8 mouse cellular contexts compared by ENCODE assay signal in genomic region chr9:49798806-49799205, GRCm38 (mm10). TPM values are rescaled to one million over a fixed set of nuclear protein-coding genes. Genes with fewer than 3 reads are reported as not detected.
A peak's percentile ranks its signal among the peaks of the same experiment; 100 is the strongest.
DNase-seq lines count a peak whose midpoint lies in the region; ATAC-seq and TF ChIP-seq lines count a peak whose summit lies in the region.

Ncam1 (minus strand) TSS chr9:49798925.

- H3K4me2 ChIP-seq in forebrain, embryonic 16.5 days (ENCODE audit: low read length) = peak within 1 kb of the TSS; percentile 70
- peak within 1 kb of the TSS; percentile 48 for H3K4me2 ChIP-seq in liver, embryonic 14.5 days (ENCODE audit: low read depth)
- peak within 1 kb of the TSS; percentile 79 for H3K4me2 ChIP-seq in neural tube, embryonic 14.5 days (ENCODE audit: low read depth, low read length)

- peak within 1 kb of the TSS; percentile 100 for H3K4me3 ChIP-seq in forebrain, embryonic 16.5 days (replicated peaks; ENCODE audit: low read length)
- H3K4me3 ChIP-seq in liver, embryonic 14.5 days (ENCODE audit: insufficient read depth in 1 of 2, low read depth in 2 of 2, low read length in 2 of 2) = peak within 1 kb of the TSS; percentile 25 to 43
- peak within 1 kb of the TSS; percentile 97 for H3K4me3 ChIP-seq in neural tube, embryonic 14.5 days (ENCODE audit: low read depth, low read length)

- no peaks in the 10 kb centered on the region for H3K36me3 ChIP-seq in forebrain, embryonic 16.5 days (ENCODE audit: control insufficient read depth, insufficient read depth)
- no peaks in the 10 kb centered on the region for H3K36me3 ChIP-seq in liver, embryonic 14.5 days (replicated peaks; ENCODE audit: control insufficient read depth, insufficient read depth, low read depth)
- H3K36me3 ChIP-seq in neural tube, embryonic 14.5 days (ENCODE audit: control insufficient read depth, insufficient read depth, low read length) = no peaks in the 10 kb centered on the region

- H3K9ac ChIP-seq in forebrain, embryonic 16.5 days (replicated peaks; ENCODE audit: low read depth, low read length) = peak within 1 kb of the TSS; percentile 99
- H3K9ac ChIP-seq in liver, embryonic 14.5 days (replicated peaks) = no peak within 1 kb of the TSS
- peak within 1 kb of the TSS; percentile 99 for H3K9ac ChIP-seq in neural tube, embryonic 14.5 days (replicated peaks; ENCODE audit: low read depth, low read length)

- no peak for TF ChIP-seq EP300 in liver, embryonic 14.5 days (IDR thresholded peaks at IDR 0.05; ENCODE audit: low read depth)

- peak; percentile 82 for ATAC-seq in forebrain, embryonic 16.5 days
- ATAC-seq in liver, embryonic 14.5 days (ENCODE audit: insufficient read depth) = no peak
- ATAC-seq in neural tube, embryonic 14.5 days (ENCODE audit: low read depth) = peak; percentile 83

- peaks cover 15% of the 10 kb centered on the region for H3K4me1 ChIP-seq in forebrain, embryonic 16.5 days (replicated peaks; ENCODE audit: control insufficient read depth, insufficient read depth, low read length)
- H3K4me1 ChIP-seq in liver, embryonic 14.5 days (replicated peaks; ENCODE audit: control insufficient read depth in 2 of 2, insufficient read depth in 2 of 2, low read length in 1 of 2) = no peaks in the 10 kb centered on the region
- H3K4me1 ChIP-seq in neural tube, embryonic 14.5 days (ENCODE audit: control insufficient read depth, insufficient read depth, low read length) = peaks cover 19% of the 10 kb centered on the region

- under 1% methylated on average over 23 of the region's 23 CpGs for WGBS in forebrain, embryonic 16.5 days
- 1% methylated on average over 23 of the region's 23 CpGs for WGBS in liver, embryonic 14.5 days (ENCODE audit: insufficient replicate concordance)
- 0% methylated on average over 23 of the region's 23 CpGs for WGBS in neural tube, embryonic 14.5 days

- H3K27me3 ChIP-seq in forebrain, embryonic 16.5 days (replicated peaks; ENCODE audit: control insufficient read depth, insufficient read depth, low read length) = 0 out of 2 replicates have a peak, but pooled peaks cover 2% of the 10 kb centered on the region
- peaks cover 35% of the 10 kb centered on the region for H3K27me3 ChIP-seq in liver, embryonic 14.5 days (ENCODE audit: control insufficient read depth, insufficient read depth, low read length)
- no peaks in the 10 kb centered on the region for H3K27me3 ChIP-seq in neural tube, embryonic 14.5 days (ENCODE audit: control insufficient read depth, insufficient read depth, low read length)

- no peaks in the 10 kb centered on the region for H3K9me3 ChIP-seq in forebrain, embryonic 16.5 days (ENCODE audit: control insufficient read depth, low read length)
- H3K9me3 ChIP-seq in liver, embryonic 14.5 days (ENCODE audit: control insufficient read depth, low read length) = no peaks in the 10 kb centered on the region
- H3K9me3 ChIP-seq in neural tube, embryonic 14.5 days (ENCODE audit: control insufficient read depth, low read length) = no peaks in the 10 kb centered on the region

- peak within 1 kb of the TSS; percentile 97 for H3K27ac ChIP-seq in forebrain, embryonic 16.5 days (ENCODE audit: low read length)
- no peak within 1 kb of the TSS for H3K27ac ChIP-seq in liver, embryonic 14.5 days
- H3K27ac ChIP-seq in neural tube, embryonic 14.5 days (ENCODE audit: low read depth, low read length) = peak within 1 kb of the TSS; percentile 97

- peak; percentile 97 for DNase-seq in MN1 (ENCODE audit: low spot score)
- DNase-seq in cerebellum, adult 11-12 months = peak; percentile 94
- peak; percentile 77 to 81 for DNase-seq in heart, postnatal 14 days
- peak; percentile 97 for DNase-seq in kidney, postnatal 4 days
- DNase-seq in liver, embryonic 14.5 days (ENCODE audit: low read depth in 3 of 3, low spot score in 3 of 3) = peak; percentile 13 to 28 (median 17)
- peak; percentile 87 to 89 for DNase-seq in thymus, postnatal 10 days (ENCODE audit: low spot score in 2 of 2)

- TF ChIP-seq CTCF in liver, embryonic 14.5 days (IDR thresholded peaks at IDR 0.05; ENCODE audit: low read depth) = no peak

- intact Hi-C loops in heart, postnatal 14 days (cut with DNase I) = no loop called here

RNA-seq across cellular contexts. Expression of gene Ncam1, which starts in this region (rescaled TPM):
- 389 and 436 TPM in 2 replicates for polyA plus RNA-seq in forebrain, embryonic 16.5 days (2015; fragmentation: Nextera tagmentation; extraction: Ambion mirVana)
- total RNA-seq in heart, postnatal 14 days (2021) = 10 to 100 TPM; 15.0 to 15.2 TPM
- polyA plus RNA-seq in liver, embryonic 14.5 days (2012; rRNA removed) = 0.60 and 0.62 TPM in 2 replicates
- 1.3 and 1.9 TPM in 2 replicates for polyA plus RNA-seq in liver, embryonic 14.5 days (2014; fragmentation: Nextera tagmentation; extraction: Ambion mirVana)
- 373 and 443 TPM in 2 replicates for polyA plus RNA-seq in neural tube, embryonic 14.5 days (2014; fragmentation: Nextera tagmentation; extraction: Ambion mirVana)

Comparison
In these comparisons a context has a peak if more than half of its experiments do, and no peak if none do; other contexts are left out.
1. RNA of gene Ncam1 (polyA plus RNA-seq): 389 to 436 TPM in forebrain, embryonic 16.5 days and 373 to 443 TPM in neural tube, embryonic 14.5 days; 0.60 to 1.9 TPM in liver, embryonic 14.5 days; every median in the first group is over 100 times any median in the second.
2. DNase-seq: peak in every context shown above with its lines; median percentile 97 in MN1; 97 in kidney, postnatal 4 days; 94 in cerebellum, adult 11-12 months; 88 in thymus, postnatal 10 days; 79 in heart, postnatal 14 days; 17 in liver, embryonic 14.5 days.
3. H3K4me3 ChIP-seq: peak in every context shown above with its lines; median percentile 100 in forebrain, embryonic 16.5 days; 97 in neural tube, embryonic 14.5 days; 34 in liver, embryonic 14.5 days.
4. Peak in every context shown above with its lines, with median percentiles within 50 percentile points of each other: H3K4me2 ChIP-seq.